Mouse (Mus musculus): ENCODE measurements at regions not wholly inside any gene's neighbourhood (a gene's known extent, or its start where the extent isn't known, plus 50 kb on each side); places are given as distances from the start of the nearest gene placed in this dataset.

DNA sequence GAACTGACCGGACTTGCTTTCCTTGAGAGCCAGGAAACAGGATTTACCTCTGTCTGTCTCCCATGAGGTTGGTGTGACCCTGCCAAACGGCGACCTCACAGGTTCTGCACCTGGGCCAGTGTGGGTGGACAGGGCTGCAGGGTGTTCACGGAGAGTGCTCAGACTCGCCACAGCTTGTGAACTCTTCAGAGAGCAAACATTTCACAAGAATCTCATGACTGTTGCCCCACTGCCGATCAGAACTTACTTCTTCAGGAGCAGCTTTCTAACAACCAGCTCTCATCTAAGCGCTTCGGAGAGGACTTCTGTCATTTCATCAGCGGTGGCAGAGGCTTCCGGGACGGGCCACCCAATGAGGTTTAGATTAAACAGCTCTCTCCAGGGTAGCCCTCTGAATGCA lies 93.0 kb upstream of the Adgrl2 start:
- no peak for TF ChIP-seq CTCF (IDR thresholded peaks at IDR 0.05)
- TF ChIP-seq POLR2A (IDR thresholded peaks at IDR 0.05; ENCODE audit: insufficient read depth, low read depth, low read length) = no peak
- no peak for TF ChIP-seq EP300 (IDR thresholded peaks at IDR 0.05; ENCODE audit: insufficient read depth, low read depth, low read length)
